Mouse (Mus musculus): ENCODE measurements at regions not wholly inside any gene's neighbourhood (a gene's known extent, or its start where the extent isn't known, plus 50 kb on each side); places are given as distances from the start of the nearest gene placed in this dataset.

DNA sequence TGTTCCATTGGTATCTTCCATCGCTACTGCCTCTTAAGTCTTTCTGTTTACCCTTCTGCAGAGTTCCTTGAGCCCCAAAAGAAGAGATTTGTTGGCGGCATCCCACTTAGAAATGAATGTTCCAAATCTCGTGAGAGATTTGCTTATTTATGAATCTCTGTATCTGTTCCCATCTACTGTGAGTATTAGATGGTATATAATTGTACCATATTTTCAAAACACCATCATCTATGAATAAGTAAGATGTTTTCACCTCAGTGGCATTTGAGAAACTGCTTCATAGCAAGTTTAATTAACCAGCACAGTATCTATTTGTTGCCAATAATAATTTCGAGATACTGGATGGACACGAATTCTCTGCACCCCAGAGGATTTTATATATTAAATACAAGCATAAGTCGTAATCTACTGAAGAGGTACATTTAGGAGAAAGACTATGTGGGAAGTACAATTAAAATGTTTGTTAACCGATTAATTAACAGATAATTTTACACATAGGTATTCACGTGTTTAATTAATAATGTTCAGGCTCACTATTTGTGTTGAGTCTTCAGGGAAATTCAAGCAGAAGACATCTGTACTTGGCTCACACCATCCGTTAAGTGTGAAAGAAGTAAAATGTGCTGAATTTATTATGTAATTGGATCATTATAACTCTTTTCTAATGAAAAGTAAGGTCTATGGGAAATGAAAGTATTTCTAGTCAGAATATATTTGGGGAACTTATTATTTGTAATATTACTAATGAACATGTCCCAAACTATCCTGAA is 224.0 kb upstream of the Xrcc4 start:
- H3K27me3 ChIP-seq, result no peaks in the 10 kb centered on the region
- no peak overlapping the region for H3K27ac ChIP-seq (replicated peaks)
- peak; percentile 21; the same call in 1 of the 2 replicates for ATAC-seq (replicated peaks)
- no peak overlapping the region for H3K4me3 ChIP-seq
- no peaks in the 10 kb centered on the region for H3K9me3 ChIP-seq
- H3K9ac ChIP-seq (replicated peaks), result no peak overlapping the region
- H3K36me3 ChIP-seq, result no peaks in the 10 kb centered on the region
- H3K4me2 ChIP-seq (replicated peaks), result no peak overlapping the region
- H3K4me1 ChIP-seq, result 0 out of 2 replicates have a peak, but pooled peaks cover 3% of the 10 kb centered on the region
- WGBS, result 63% methylated on average over 9 of the region's 9 CpGs

DNA sequence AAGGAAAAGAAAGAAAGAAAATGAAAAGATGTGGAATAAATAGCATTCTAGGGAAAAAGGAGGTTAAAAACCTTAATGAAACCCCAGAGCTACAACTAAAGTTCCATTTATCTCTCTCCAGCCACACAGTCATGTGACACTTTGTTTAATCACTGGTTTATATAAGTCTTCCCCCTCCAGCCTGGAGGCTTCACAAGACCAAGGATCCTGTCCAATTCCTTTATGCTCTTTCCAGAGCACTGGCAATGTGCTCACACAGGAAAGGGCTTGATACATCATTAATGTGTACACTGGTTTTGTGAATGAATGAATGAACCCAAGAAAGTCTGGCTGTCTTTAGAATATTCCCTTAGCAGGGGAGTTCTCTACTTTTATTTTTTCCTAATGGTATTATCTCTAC is 221.1 kb upstream of the Xrcc4 start:
- Histone ChIP-seq H3K4me2 (replicated peaks) (no peak overlapping the region), H3K4me3 (no peak overlapping the region), H3K4me1 (0 out of 2 replicates have a peak, but pooled peaks cover 3% of the 10 kb centered on the region), H3K36me3 (no peaks in the 10 kb centered on the region), H3K9ac (replicated peaks) (no peak overlapping the region), H3K27me3 (no peaks in the 10 kb centered on the region), H3K9me3 (no peaks in the 10 kb centered on the region), H3K27ac (replicated peaks) (no peak overlapping the region)
- ATAC-seq (replicated peaks), result peak; percentile 69

DNA sequence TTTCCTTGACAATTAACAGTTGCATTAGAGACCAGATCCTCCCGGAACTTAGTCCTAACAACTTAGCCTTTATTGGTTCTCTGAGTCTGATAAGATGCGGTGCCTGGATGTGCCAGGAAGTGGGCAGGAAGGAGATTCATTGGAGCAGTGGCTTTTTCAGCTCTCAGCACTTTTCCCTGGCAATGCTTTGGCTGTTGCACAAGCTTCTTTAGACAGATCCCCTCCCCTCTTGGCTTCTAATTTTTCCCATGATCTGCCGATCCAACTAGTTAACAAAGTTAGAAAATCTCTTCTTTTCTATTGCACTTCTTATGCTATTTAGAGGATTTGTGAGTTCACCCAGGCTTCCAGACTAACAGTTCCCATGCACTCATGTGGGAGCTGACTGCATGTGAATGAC is 211.1 kb upstream of the Xrcc4 start:
- ATAC-seq (replicated peaks), result no peak
- H3K4me1 ChIP-seq, result no peaks in the 10 kb centered on the region
- WGBS, result 84% methylated on average over 3 of the region's 3 CpGs
- no peak overlapping the region for H3K4me2 ChIP-seq (replicated peaks)
- H3K27me3 ChIP-seq, result no peaks in the 10 kb centered on the region
- H3K27ac ChIP-seq (replicated peaks), result no peak overlapping the region
- H3K4me3 ChIP-seq, result no peak overlapping the region
- H3K36me3 ChIP-seq, result no peaks in the 10 kb centered on the region
- no peak overlapping the region for H3K9ac ChIP-seq (replicated peaks)
- no peaks in the 10 kb centered on the region for H3K9me3 ChIP-seq

DNA sequence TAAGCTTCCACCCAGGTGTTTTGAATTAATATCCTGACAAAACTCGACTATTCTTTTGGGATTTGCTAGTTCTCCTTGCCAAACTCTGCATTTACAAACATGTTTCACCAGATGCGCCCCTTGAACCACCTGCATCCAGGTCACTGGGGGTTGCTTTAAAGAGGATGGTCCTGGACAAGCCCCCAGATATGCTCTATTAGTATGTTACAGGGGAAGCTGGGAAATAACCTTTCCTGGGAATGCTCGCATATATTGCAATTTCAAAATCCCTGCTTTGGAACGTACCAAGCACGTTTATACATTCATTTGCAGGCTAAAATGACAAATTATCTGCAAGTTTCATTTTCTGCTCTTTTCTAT is 205.2 kb upstream of the Xrcc4 start:
- Histone ChIP-seq H3K9me3 (no peaks in the 10 kb centered on the region), H3K9ac (replicated peaks) (no peak overlapping the region), H3K4me1 (peaks cover 24% of the 10 kb centered on the region), H3K27ac (replicated peaks) (peak overlapping the region; percentile 71), H3K4me2 (replicated peaks) (peak overlapping the region; percentile 34), H3K36me3 (no peaks in the 10 kb centered on the region), H3K27me3 (no peaks in the 10 kb centered on the region), H3K4me3 (no peak overlapping the region)
- ATAC-seq (replicated peaks), result peak; percentile 7; the same call in 1 of the 2 replicates
- WGBS, result 23% methylated on average over 5 of the region's 5 CpGs

GRCm38 (mm10) chr13:90293697-90294647 is 204.6 kb upstream of the Xrcc4 start:
- Histone ChIP-seq H3K4me1 (peaks cover 24% of the 10 kb centered on the region), H3K27me3 (no peaks in the 10 kb centered on the region), H3K9ac (replicated peaks) (no peak overlapping the region), H3K9me3 (no peaks in the 10 kb centered on the region), H3K36me3 (no peaks in the 10 kb centered on the region), H3K4me3 (no peak overlapping the region), H3K27ac (replicated peaks) (peak overlapping the region; percentile 71), H3K4me2 (replicated peaks) (peak overlapping the region; percentile 34)
- ATAC-seq (replicated peaks), result peak; percentile 72
- WGBS, result 9% methylated on average over 10 of the region's 10 CpGs

DNA sequence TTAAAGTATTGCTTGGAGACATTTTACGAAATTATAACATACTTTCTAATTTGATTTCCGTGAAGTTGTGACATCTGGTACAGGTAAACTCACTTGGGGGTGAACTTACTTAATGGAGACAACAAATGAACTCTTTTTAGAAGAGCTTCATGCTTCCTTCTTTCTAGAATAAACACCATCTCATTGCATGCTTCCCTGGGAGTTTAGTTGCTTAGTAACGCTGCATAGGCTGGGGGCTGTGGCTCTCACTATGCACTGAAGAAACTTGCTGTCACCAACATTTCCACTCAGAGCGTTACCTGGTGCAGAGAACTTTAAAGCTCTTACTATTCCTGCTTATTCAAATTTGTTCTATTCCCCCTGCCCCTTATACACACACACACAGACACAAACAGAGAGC is 203.5 kb upstream of the Xrcc4 start:
- Histone ChIP-seq H3K36me3 (no peaks in the 10 kb centered on the region), H3K4me2 (replicated peaks) (no peak overlapping the region), H3K27me3 (no peaks in the 10 kb centered on the region), H3K9ac (replicated peaks) (no peak overlapping the region), H3K4me3 (no peak overlapping the region), H3K9me3 (no peaks in the 10 kb centered on the region), H3K4me1 (peaks cover 24% of the 10 kb centered on the region), H3K27ac (replicated peaks) (no peak overlapping the region)
- WGBS, result 19% methylated on average over 4 of the region's 4 CpGs
- ATAC-seq (replicated peaks), result peak; percentile 60; the same call in 1 of the 2 replicates

GRCm38 (mm10) chr13:90292124-90292523 is 202.7 kb upstream of the Xrcc4 start:
- Histone ChIP-seq H3K4me3 (no peak overlapping the region), H3K4me1 (peaks cover 24% of the 10 kb centered on the region), H3K36me3 (no peaks in the 10 kb centered on the region), H3K27ac (replicated peaks) (no peak overlapping the region), H3K27me3 (no peaks in the 10 kb centered on the region), H3K9me3 (no peaks in the 10 kb centered on the region), H3K4me2 (replicated peaks) (no peak overlapping the region), H3K9ac (replicated peaks) (no peak overlapping the region)
- 33% methylated on average over 1 of the region's 1 CpGs for WGBS
- 0 out of 2 replicates have a peak, but pooled peaks have one; percentile 17 for ATAC-seq (replicated peaks)

DNA sequence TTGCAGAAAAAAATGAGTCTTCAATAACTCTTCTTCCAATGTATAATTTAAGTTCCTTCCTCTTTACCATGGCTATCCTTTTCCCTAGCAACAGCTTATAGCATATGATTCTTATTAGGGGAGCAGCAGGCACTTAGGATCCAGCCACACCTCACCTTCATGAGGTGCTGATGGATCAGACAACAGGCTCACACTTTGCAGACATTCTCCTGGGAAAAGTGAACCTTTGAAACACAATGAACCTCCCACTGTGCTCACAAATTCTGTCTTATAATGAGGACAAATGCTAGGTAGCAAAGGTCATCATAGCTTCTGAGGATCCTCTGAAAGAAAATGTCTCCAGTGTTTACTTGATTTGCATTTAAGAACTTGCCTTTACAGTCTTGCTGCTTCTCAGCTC is 191.6 kb upstream of the Xrcc4 start:
- H3K4me3 ChIP-seq, result no peak overlapping the region
- ATAC-seq (replicated peaks), result no peak
- no peak overlapping the region for H3K27ac ChIP-seq (replicated peaks)
- no peak overlapping the region for H3K4me2 ChIP-seq (replicated peaks)
- no peaks in the 10 kb centered on the region for H3K27me3 ChIP-seq
- H3K9ac ChIP-seq (replicated peaks), result no peak overlapping the region
- H3K4me1 ChIP-seq, result peaks cover 12% of the 10 kb centered on the region
- no peaks in the 10 kb centered on the region for H3K36me3 ChIP-seq
- H3K9me3 ChIP-seq, result no peaks in the 10 kb centered on the region

DNA sequence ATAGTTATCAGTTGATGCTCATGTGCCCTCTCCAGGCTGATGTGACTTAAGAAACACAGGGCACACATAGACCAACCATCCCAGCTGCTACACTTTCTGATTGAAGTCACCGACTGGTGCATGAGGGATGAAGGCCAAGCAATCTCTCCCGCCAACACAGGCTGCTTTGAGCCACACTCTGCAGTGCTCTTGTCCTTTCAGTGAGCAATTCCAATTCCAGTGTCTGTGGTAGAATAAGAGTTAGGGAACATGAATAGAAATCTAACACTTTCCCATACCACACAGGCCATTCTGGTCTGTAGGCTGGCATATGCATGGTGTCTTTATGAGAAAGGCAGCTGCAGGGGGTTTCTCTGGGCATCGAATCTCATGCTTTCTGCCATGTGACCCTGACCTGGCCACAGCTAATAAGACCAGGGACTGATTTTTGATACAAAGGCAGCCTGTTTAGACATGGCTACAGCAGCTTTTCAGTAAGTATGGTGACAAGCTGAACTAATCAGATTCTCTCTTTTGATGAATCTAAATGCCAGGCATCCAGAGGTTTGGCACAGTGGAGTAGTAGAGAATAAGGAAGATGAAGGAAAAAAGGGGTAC is 190.5 kb upstream of the Xrcc4 start:
- Histone ChIP-seq H3K4me1 (peaks cover 12% of the 10 kb centered on the region), H3K27ac (replicated peaks) (peak overlapping the region; percentile 65), H3K36me3 (no peaks in the 10 kb centered on the region), H3K27me3 (no peaks in the 10 kb centered on the region), H3K4me2 (replicated peaks) (no peak overlapping the region), H3K9ac (replicated peaks) (no peak overlapping the region), H3K4me3 (no peak overlapping the region), H3K9me3 (no peaks in the 10 kb centered on the region)
- WGBS, result 26% methylated on average over 3 of the region's 3 CpGs
- ATAC-seq (replicated peaks), result peak; percentile 88

DNA sequence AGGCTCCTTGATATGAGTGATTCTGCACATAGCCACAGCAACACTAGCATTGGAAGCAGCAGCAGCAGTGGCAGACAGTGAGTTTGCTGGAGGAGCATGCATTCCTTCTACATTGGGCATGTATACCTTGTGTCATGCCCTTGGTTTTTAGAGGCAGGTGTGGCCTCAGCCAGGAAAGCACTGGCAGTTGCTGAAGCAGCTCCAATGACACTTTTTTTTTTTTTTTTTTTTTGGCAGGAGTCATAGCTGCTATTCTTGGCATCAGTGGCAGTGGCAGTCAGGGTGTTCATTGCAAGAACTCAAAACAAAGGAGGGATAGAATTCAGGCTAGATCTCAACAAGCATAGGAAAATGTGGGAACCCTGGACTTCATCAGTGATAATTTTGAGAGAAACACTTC is 189.9 kb upstream of the Xrcc4 start:
- no peak overlapping the region for H3K9ac ChIP-seq (replicated peaks)
- H3K36me3 ChIP-seq, result no peaks in the 10 kb centered on the region
- peak; percentile 74 for ATAC-seq (replicated peaks)
- H3K4me3 ChIP-seq, result no peak overlapping the region
- no peak overlapping the region for H3K4me2 ChIP-seq (replicated peaks)
- H3K27ac ChIP-seq (replicated peaks), result peak overlapping the region; percentile 65
- no peaks in the 10 kb centered on the region for H3K27me3 ChIP-seq
- H3K4me1 ChIP-seq, result peaks cover 12% of the 10 kb centered on the region
- H3K9me3 ChIP-seq, result no peaks in the 10 kb centered on the region

- Histone ChIP-seq H3K4me3 (no peak overlapping the region), H3K36me3 (no peaks in the 10 kb centered on the region), H3K9me3 (no peaks in the 10 kb centered on the region), H3K9ac (replicated peaks) (no peak overlapping the region), H3K27me3 (no peaks in the 10 kb centered on the region), H3K27ac (replicated peaks) (no peak overlapping the region), H3K4me1 (no peaks in the 10 kb centered on the region), H3K4me2 (replicated peaks) (no peak overlapping the region)
- ATAC-seq (replicated peaks), result no peak
- 89% methylated on average over 3 of the region's 3 CpGs for WGBS
Measured at GRCm38 (mm10) chr13:90259071-90259742, 169.8 kb upstream of the Xrcc4 start.

DNA sequence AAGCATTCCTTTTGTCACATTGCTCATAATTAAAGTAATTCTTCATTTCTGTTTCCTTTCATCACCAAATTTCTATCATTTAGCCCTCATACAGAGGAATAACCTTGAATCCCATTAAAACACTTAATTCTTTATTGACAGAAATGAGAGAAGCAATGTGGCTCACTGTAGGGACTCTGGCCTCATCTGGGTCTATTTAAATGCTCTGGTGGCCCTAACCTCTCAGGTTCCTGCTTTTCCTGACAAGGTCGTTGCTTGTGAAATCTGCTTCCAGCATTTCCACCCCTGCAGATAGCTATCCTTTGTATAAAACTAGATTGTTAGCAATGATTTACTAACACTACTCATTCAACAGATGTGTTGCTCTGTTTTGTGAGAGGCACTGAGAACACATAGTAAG is 163.6 kb upstream of the Xrcc4 start:
- Histone ChIP-seq H3K27me3 (no peaks in the 10 kb centered on the region), H3K9ac (replicated peaks) (no peak overlapping the region), H3K4me3 (no peak overlapping the region), H3K36me3 (no peaks in the 10 kb centered on the region), H3K27ac (replicated peaks) (no peak overlapping the region), H3K4me2 (replicated peaks) (no peak overlapping the region), H3K9me3 (no peaks in the 10 kb centered on the region), H3K4me1 (no peaks in the 10 kb centered on the region)
- 38% methylated on average over 1 of the region's 1 CpGs for WGBS
- ATAC-seq (replicated peaks), result no peak
